Mouse (Mus musculus) liver, postnatal 0 days (tissue): Measurements from ENCODE around the gene Pbld1.

ENCODE experiments used
- CTCF ChIP-seq: sonication (generic); IDR thresholded peaks from 2 replicates; pipeline ENCODE4 v1.5.1; 2016; ENCODE audit warnings: antibody characterized with exemption, low read depth
- EP300 ChIP-seq: IDR thresholded peaks from 2 replicates; pipeline ENCODE4 v1.6.1; 2016; ENCODE audit warnings: antibody characterized with exemption, low read depth, mild to moderate bottlenecking

- TF ChIP-seq EP300 (no peak), CTCF (no peak)
Measured at GRCm38 (mm10) chr10:63124016-63124415, 64.1 kb downstream of the Pbld1 start.
